Mouse (Mus musculus) retina, adult 2 months (tissue): Measurements from ENCODE around the gene Mitd1.

Experiments used
- DNase-seq: peaks from one replicate; pipeline ENCODE4 v3.0.0-alpha.2; 2012; ENCODE audit warnings: low read depth, low spot score

The Mitd1 gene

DNA sequence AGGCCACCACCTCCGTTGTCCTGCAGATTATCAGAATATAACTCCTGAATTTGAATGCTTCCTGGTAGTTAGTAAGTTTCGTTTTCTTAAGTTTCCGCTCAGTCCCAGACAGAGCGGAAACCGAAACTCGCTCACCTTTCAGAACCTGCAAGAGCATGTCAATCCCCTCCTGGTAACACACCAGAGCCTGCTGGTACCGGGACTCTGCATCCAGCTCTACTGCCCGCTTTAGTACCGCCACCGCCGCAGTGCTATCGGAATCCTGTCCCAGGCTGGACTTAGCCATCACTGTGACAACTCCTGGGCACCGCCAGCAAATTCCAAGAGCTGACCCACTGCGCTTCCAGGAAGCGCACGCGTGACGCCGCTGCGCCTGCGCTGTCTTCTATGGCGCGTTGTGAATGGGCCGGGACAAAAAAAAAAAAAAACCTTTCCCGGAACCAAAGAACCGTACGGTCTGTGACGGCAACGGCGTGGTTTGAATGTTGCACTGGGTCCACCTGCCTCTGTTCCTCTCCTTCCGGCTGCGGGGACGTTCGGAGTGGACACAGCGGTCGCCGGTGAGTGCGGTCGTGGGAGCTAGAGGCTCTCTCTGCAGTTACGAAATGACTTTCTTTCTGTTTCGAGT is at the start of gene Mitd1, which contains the start of gene Mrpl30:
Mitd1 (minus strand) TSS at position 387 of the 628 bp plus-strand sequence.
Mrpl30 (plus strand) TSS at position 453 of the 628 bp plus-strand sequence.
- peak; percentile 87 for DNase-seq

DNA sequence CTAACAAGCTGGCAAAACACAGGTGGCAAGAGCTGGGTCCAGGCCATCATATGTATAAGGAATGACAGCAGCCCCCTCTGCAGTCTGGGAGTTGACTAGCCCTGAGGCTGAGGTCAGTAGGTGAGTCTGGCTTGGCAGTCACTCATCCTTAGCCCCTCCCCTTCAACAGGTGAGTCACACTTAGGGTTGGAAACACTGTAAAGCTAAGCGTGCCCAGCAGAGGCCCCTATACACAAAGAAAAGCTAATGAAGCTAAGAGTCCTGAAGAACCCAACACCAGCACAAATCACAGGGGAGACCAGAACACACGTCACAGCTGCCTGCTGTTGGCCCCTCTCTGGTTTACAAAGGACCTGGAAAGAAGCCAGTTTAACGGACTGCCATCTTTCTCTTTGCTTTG is 41.6 kb upstream of the Mitd1 start:
- DNase-seq: no peak

DNA sequence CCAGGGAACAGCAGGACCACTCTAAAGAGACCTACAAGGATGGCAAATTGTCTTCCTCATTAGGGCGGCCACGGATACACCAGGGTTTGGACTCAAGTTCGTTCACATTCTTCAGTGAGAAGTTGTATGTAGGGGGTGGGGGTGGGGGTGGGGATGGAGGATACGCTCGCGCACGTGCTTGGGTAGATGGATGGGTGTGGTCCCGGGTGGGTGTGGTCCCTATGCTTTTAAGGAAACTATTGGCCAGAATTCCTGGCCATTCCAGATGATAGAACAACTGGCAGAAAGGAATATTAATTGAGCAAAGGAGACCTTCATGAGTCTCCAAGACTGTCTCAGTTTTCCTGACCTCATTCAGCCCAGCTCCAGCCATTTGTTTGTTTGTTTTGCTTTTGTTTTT is 35.8 kb upstream of the Mitd1 start:
- DNase-seq: no peak

DNA sequence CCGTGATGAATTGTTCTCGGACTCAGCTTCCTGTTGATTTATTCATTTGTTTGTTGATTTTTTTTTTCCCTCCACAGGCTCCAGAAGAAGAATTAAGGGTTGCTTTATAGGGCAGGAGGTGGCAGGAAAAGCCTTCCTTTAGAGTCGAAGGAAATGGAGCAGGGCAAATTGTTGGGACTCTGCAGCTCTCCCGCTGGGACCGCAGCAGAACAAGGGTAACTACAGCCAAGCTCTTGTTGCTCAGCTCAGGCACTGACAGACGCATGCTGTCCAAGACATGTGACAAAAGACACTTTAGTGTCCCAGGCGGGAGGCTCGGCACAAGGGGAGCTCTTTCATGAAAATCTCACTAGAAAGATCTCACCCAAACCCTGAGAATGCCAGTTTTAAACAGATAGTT is 32.3 kb upstream of the Mitd1 start:
- DNase-seq: no peak

DNA sequence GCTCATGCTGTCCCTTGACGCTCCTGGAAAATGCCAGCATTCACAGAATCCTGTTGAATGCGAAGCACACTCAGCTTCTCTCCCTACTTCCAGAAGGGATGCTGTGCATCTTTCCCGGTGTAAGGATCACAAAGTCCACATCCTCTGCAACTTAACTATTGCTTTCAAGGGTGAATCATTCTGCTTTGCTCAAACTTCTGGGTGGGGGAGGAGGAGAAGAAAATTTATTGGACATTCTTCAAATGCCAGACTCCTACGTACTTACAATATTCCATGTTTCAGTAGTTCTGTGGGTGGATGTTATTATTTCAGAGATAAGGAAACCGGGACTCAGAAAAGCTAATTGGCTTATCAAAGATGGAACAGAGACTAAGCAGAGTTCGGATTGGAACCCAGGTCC is 27.9 kb upstream of the Mitd1 start:
- DNase-seq: no peak

DNA sequence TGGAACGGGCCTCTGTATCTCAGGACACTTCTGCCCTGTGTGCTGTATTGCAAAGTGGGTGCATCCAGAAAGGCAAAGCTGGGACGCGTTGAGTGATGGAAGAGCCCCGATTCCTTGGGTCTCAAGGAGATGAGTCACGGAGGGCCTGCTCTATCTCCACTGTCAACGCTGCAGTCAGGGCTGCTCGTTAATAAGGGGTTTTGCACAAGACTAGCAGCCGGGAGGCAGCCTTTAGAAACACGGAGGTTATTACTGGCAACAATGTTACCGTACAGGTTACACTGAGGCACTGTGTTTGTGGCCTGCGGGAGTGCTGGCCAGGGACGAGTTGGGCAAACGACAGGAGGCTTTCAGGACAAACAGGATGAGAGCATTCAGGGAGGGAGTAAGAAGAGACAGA is 27.5 kb upstream of the Mitd1 start:
- no peak for DNase-seq

DNA sequence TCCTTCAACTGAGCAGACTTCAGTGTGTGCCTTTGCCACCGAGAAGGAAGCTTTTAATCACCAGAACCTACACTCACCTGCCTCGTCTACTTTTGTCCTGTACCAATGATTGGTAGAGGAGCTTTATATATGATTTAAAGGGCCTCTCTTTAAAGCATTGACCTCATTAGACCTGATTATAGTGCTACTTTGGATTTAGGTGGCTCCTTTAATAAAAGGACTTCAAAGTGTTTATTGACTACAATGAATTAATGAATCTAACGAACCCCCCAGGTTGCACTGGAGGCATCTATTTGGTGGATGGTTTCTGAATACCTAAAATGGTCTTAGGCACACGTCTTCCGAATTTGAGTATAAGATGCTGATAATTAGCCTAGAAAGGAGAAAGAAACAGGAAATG is 26.2 kb upstream of the Mitd1 start, which contains the start of gene Lyg2:
Lyg2 (minus strand) TSS at position 101 of the 400 bp plus-strand sequence.
- no peak for DNase-seq

DNA sequence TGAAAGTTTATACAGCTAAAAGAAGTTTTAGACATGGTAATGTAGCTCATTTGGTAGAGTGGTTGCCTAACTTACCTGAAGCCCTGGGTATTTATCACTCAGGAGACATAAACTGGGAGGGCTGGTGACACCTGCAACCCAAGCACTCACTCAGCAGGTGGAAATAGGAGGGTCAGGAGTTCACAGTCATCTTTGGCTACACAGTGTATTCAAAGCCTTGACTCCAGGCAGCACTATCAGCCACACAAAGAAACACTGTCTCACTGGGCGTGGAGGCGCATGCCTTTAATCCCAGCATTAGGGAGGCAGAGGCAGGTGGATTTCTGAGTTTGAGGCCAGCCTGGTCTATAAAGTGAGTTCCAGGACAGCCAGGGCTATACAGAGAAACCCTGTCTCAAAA is 22.5 kb upstream of the Mitd1 start:
- DNase-seq: no peak

DNA sequence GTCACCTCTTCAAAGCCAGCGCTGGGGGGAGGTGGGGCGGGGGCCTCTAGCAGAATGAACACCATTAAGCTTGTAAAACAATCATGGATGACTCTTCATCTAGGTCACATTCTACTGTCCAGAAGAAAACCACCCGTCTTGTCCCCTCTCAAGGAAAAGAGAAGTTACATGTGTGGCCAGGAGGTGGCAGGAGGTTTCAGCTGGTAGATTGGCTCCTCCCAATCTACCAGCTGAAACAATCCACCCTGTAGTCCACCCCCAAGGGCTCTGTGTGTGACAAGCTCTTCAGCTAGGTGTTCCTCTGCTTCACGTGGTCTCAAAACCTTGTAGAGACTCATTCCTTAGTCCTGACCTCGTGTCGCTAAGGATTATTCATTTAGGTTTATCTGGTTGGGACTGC is 13.0 kb upstream of the Mitd1 start:
- DNase-seq: no peak

DNA sequence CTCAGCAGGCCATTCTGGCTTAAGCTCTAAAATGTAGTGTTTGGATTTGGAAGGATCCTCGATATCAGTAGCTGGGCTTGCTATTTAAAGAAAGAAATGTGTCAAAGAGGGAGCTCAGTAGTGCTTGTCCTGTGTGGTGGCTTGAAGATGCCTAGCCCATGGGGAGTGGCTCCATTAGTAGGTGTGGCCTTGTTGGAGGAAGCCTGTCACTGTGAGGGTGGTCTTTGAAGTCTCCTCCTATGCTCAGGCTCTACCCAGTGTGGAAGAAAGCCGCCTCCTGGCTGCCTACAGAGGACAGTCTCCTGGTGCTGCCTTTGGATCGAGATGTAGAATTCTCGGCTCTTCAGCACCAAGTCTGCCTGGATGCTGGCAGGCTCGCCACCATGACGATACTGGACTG is 10.1 kb upstream of the Mitd1 start:
- DNase-seq: no peak

DNA sequence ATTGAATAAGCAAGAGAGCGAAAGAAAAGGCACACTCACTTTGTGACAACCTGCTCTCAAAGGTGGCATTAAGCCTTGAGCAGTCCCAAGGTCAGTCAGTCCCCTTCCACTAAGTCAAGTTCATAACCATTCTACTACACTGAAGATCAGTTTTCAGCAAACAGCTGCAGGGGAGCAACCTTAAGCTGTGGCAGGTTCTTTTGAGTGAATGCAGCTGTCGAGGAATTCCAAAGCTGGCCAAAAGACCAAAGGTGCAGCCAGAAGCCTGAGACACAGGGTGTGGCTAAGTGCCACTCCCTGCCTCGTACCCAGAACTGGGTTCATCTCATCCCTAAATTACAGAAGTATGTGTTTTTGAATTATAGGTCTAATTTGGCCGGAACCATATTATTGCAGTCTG is 9.6 kb upstream of the Mitd1 start:
- DNase-seq: no peak

DNA sequence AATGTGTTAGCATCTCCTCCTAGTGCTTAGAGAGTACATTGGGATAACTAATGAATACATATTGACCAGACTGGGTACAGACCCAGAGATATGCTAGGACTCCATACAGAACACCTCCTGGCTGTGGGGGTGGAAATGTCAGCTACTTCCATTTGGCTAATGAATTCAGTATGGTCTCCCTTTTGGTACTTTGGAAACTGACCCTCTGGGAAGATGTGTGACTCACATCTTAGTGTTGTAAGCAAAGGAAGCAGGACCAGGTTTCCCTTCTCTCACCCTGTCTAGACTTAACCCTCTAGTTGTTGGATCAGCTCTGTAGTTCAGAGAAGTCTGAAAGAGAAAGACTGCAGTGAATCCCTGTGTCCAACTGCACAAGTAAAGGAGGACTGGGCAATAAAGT is 4.4 kb upstream of the Mitd1 start:
- no peak for DNase-seq

DNA sequence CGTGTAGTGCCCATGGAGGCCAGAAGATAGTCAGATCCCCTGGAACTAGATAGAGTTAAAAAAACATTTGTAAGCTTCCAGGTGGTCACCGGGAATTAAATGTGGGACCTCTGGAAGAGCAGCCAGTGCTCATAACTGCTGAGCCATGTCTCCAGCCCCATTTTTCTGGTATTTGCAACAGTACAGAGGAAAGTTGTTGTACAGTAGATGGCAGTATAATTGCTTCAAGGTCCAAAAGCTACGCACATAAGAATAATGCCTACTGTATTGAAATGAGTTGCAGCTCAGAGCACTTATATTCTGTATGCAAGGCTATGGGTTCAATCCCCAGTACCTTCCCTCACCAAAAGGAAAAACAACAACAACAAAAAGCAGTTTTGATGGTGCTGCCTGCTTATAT is 1.2 kb upstream of the Mitd1 start:
- DNase-seq: no peak

DNA sequence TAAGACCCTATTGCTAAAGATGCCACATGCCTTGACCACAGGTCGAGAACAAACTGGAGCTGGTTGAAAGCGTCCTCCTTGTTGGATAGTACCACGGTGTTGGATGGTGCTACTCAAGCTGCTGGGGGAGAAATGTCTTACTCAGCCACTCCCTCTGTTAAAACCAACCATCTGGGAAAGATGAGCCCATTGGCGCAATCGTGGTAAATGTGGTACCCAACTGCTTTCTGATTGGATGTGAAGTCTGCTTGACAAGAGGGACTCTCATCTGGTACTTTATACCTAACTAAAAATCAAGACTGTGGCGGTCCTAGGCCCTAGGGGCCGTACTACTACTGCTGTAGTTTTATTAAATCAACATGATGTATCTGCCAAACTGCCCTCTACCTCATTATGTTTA is 1.0 kb downstream of the Mitd1 start:
- no peak for DNase-seq

DNA sequence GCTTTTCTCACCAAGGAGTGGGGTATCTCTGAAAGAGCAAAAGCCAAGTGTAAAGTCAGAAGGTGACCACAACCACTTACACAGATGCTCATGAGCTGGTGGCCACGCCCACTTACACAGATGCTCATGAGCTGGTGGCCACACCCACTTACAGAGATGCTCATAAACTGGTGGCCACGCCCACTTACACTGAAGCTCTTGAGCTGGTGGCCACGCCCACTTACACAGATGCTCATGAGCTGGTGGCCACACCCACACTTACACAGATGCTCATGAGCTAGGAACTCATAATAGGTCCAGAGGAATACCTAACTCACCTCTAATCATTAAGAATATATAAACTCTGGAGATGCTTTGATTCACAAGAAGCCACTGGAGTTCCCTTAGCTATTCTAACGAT is 5.8 kb downstream of the Mitd1 start:
- DNase-seq: no peak

DNA sequence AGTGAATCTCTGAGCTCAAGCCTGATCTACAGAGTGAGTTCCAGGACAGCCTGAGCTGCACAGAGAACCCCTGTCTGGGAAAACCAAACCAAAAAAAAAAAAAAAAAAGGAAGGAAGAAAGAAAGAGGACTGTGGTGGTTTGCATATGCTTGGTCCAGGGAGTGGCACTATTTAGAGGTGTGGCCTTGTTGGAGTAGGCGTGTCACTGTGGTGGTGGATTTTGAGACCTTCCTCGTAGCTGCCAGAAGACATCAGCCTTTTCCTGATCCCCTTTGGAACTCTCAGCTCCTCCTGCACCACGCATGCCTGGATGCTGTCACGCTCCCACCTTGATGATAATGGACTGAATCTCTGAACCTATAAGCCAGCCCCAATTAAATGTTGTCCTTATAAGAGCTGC is 6.8 kb downstream of the Mitd1 start:
- DNase-seq: no peak

DNA sequence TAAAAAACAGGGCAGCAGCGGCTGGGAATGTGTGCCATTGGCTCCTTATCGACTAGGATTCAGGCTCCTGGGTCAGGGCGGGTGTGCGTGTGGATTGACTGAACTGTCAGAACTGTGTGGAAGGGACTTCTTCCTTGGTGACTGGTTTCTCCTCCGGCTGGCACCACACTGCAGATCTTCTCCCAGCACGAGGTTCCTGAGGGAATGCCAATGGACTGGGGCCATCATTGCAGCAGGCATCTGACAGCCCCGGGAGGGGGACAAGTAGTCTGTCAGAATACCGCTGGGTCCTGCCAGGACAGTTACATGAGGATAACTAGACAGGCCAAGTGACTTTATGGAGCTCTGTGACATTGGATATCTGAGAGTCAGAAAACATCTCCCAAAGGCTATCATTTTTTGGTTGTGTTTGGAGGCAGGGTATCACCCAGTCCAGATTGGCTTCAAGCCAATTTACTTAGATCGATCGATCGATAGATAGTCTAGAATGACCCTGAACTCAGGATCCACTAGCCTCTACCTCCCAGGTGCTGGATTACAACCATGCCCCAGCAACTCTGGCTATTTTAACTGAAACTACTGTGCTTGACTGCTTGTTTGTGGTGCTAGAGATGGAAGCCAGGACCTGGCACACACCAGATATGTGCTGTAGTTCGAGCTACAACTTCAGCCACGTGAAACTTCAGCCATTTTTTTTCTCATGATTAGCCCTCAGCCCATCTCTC is 12.3 kb downstream of the Mitd1 start:
- no peak for DNase-seq

DNA sequence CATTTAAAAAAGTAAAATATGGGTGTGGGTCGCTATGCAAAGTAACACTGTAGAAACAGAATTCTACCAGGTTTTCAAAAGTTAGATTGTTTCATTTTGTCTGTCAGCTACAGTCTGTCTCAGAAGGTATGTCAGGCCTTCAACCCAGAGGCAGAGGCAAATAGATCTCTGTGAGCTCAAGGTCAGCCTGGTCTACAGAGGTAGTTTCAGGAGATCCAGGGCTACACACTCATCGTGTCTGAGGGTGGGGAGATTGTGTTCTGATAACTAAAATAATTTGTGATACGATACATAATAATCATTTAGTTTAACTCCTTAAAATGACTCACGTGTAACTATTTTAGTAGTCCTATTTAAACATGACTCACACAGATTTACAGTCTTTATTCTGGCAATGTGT is 17.1 kb downstream of the Mitd1 start:
- no peak for DNase-seq

DNA sequence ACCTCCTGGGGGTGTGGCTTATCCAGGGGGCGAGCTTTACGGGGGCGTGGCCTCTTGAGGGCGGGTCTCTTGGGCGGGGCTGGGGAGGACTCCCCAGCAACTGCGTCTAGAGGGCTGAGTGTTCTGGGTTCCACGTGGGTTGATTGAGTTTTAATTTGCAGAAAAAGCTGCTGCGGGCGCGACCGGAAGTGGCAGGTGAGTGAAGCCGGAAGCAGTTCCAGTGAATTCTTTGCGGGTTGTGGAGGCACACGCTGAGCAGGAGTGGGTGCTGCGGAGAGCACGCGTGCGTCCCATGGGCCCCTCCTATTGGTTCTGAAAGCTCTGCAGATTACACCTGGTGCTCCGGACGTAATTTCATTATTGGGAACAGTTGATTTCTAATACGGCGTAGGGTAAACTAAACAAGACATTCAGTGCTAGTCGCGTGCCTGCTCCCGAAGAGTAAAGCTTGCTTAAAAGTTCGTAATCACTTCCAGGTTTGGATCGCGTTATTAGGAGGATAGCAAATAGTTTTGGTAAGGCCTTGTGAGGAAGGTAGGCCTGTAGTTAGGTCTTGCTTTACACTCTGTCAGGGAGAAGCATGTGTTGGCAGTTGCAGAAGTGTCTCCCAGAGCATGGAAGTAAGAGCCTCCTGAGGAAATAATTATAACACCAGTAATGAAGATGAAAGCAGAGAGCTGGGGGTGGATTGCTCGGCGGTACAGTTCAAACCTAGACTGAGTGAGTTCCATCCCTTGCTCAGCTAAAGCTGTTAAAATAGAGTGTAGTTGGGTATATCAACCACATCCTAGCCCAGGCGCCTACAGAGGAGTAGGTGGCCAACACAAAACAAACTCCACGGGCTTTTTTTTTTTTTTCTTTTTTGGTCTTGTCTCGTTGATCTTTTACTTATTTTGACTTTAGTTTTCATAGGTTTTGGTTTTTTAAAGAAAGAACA is 17.8 kb downstream of the Mitd1 start:
- peak; percentile 56 for DNase-seq

DNA sequence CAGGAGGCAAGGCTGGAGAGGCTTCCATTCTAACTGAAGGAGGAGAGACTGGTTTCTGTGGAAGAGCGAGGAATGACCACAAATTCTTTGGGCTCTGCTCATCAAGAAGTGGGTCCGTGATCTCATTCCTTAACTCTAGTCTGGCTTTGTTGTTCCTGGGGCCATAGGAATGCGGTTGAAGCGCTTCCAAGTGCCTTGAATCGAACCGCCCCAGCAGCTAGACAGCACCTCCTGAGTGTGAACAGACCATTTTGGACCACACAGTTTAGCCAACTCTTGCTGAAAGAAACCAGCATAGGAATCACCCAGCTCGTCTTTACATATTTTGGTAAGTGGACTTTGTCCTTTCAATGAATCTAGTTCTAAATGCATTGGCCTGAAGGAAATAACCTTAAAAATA is 18.5 kb downstream of the Mitd1 start, which contains the start of gene Lipt1:
Lipt1 (plus strand) TSS at position 35 of the 400 bp plus-strand sequence.
- no peak for DNase-seq

DNA sequence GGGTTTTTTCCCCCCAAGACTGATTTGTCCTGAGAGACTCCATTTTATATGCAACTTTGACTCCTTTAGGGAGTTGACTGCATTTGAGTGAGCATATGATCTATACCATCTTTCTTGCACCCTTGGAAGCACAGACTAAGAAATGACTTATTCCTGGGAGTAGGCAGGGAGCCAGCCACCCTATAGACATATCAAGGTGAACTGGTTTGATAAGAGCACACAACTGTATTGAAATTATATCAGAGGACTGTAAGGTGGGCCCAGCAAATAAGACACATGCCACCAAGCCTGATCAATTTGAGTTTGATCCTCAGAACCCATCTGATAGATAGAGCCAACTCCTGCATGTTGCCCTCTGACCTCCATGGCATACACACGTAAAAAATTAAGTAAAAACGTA is 20.8 kb downstream of the Mitd1 start:
- no peak for DNase-seq

DNA sequence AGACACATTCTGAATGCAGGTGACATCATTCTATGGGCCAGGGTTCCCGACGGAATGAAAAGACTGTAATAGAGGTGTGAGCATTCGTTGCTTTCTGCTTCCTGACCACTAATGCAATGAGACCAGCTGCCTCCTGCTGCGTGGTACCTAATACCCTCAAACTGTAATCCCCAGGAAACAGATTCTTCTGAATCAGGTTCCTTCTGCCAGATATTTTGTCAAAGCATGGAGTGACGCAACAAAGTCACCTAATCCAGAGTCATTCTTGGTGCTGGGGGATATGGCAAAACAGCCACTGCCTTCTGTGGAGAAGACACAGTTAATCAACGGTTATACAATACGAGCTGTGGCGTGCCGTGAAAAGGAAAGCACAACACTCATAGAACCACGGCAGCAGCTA is 21.6 kb downstream of the Mitd1 start:
- no peak for DNase-seq
